Mouse (Mus musculus) left cerebral cortex, adult 11 months (tissue): ENCODE results near the gene Adam33.
A peak's percentile ranks its signal among the peaks of the same experiment; 100 is the strongest.
"Not testable (repeated sequence)": the region's sequence is repeated elsewhere in the genome, so short reads cannot be mapped to it uniquely, and the experiment has no call there.

Experiments
- DNase-seq: peaks from one replicate; pipeline ENCODE4 v3.0.0; 2022; ENCODE audit warnings: low spot score

Adam33 gene

DNA sequence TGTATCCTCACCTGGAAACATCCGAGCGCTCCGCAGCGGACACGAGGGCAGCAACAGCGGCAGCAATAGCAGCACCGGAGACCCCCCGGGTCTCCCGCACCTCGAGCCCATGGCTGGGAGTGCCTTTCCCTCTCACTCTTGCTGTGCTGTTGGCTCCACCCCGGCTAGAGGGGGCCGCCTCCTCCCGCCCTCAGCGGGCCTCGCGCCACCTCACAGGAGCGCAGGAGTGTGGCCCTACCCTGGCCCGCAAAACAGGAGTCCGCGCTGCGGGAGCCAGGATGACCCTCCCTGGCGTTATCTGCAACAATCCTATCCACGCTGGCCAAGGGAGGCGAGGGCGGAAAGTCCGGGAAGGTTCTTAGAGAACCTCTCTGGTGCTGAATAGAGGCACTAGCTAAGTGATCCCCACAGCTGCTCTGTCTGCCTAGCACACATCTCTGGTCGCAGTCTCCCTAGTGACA lies at the start of gene Adam33:
Gene Adam33, minus strand, starts transcription at position 411 of the 461 bp plus-strand sequence.
- no peak for DNase-seq

DNA sequence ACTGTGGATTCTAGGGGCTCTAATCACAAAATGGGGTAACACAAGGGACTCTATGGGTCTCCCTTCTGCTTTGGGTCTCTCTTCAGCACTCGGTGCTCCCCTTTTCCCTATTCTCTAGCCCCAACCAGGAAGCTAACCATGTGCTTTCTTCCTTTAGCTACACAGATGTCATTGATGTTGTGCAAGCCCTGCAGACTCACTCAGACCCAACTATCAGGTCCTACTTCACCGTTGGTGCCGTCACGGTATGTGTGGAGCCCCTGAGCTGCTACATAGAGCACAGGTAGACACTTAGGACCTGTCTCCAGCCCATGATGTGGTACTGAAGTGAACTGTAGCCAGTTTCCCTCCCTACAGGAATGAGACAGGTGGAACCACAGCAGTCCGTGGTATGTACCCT lies 42.4 kb upstream of the Adam33 start:
- DNase-seq = no peak

DNA sequence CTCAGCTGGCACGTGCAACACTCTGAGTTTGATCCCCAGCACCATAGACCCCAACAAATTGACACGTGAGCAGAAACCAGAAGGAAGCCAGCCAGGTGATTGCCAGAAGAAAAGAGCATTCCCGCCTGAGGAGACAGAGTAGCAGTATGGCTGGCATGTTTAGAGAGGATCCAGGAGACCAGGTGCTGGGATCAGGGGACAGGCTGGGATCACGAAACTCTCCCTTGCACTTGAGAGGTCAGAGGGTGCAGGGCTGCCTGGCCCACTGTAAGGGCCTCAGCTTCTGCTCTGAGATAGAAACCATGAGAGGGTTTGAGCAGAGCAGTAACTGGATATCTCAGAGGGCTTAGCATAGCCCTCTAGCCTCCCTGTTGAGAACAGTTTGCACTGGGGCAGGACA lies 41.4 kb upstream of the Adam33 start:
- DNase-seq = not testable (repeated sequence)

DNA sequence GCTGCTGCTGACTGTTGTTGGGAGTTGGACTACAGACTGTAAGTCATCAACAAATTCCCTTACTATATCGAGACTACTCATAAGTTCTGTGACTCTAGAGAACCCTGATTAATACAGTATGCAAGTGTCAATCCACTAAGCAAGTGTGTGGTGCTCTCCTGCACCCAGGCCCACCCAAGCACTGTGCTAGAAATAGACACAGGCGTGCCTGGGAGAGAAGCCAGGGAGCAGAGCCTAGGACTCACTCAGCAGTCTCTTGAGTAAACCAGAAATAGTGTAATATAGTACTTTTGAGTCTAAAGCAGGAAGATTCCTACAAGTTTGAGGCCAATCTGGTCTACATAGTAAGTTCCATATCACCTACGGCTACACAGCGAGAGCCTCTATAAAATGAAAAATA lies 40.4 kb upstream of the Adam33 start:
- DNase-seq = no peak

DNA sequence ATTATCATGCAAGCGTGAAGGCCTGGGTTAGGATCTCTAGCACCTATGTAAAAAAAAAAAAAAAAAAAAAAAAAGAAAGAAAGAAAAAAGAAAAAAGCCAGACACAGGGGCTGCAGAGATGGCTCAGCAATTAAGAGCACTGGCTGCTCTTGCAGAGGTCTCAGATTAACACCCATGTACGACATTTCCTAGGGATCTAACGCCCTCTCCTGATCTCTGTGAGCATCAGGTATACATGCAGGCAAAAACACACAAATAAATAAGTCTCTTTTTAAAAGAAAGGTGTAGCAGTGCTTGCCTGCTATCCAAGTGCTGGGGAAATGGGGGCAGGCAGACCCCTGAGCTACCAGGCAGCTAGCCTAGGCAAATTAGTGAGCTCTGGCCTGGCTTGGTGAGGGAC lies 37.9 kb upstream of the Adam33 start:
- DNase-seq = no peak

DNA sequence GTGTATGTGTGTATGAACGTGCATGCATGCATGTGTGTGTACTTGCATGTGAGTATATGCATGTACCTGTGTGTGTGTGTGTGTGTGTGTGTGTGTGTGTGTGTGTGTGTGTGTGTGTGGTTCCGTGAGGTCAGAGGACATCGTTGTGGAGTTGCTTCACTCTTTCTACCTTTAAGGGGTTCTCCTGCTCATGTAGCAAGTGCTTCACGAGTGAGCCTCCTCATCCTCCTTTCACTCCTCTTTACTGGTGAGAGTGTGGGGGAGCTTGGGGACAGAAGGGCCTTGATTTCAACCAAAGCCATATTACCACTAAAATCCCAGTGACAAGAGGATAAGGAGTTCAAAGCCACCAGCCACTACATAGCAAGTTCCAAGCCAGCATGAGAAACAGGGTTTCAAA lies 33.5 kb upstream of the Adam33 start:
- no peak for DNase-seq

DNA sequence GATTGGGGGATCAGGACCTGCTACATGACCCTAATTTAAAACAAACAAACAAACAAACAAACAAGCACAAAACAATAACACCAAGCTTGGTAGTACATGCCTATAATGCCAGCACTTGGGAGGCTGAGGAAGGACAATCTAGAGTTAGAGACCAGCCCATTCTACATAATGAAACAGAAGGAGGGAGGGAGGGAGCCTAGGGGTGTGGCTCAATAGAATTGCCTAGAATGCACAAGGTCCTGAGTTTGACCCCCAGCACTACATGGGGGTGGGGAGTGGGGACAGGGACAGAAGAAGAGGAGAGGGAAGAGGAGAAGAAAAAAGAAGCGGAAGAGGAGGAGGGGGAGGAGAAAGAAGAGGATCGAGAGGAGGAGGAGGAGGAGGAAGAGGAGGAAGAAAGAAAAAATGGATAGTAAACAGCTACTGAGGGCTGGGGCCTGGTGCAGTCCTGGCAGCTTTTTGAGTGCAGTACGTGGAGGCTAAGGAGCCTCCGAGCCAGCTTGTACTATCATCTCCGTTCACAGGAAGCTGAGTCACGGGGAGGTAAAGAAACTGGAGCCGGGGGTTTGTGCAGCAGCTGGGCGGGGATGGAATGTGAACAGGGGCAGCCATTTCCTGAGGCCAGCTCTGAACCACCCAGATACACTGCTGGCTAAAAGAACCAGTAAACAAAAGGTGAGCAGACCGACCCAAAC lies 32.6 kb upstream of the Adam33 start:
- no peak for DNase-seq

DNA sequence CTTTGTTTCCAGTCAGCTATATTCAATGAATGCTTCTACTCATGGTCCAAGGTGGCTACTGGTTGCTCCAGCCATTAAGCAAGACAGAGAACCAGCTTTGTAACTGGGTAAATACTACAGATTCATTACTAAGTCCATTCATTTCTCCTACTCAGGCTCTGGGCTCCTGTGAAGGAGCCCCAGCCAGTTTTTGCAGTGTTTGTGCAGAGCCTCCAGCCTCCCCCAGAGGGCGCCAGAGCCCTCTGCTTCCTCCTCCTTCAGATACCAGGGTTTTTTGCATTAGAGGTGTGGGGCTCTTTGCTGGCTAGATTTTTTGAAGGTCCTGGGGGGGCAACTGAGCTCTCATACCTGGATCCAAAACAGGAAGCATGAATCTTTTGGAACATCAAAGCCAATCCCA lies 31.2 kb upstream of the Adam33 start:
- DNase-seq = peak; percentile 60

DNA sequence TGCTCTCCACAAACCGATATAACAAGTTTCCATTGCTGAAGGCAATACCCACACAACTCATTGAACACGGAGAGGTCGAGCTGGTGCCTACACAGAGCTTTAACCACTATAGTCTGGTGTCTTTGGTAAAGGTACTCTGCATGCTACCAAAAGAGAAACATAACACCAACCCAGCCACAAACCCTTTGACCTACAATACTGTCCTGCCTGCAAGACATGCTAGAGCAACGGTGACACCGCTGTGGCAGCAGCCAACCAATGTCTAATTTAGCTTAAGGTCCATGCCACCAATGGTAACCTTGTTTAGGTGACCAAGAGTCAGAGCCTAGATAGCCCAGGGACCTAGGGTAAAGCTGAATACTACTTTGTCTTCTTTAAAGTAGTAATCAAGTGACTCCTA lies 30.0 kb upstream of the Adam33 start:
- no peak for DNase-seq

DNA sequence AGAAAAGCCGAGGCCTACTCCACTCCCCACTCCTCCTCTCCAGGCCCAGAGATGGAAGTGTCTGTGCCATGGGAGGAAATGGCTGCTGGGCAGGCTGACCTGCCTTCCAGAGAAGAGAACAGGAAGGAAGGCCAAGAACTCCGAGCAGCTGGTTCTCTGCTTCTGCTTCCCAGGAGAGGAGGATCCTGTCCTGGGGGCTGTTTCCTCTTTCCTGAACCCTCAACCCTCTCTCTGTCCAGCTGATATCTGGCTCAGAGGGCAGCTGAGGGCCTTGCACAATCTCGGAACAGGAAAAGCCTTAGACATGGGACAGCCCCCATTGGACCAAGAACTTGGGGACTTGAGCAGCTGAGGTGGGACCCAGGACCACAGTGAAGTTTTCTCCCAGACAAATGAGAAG lies 27.2 kb upstream of the Adam33 start:
- DNase-seq = no peak

DNA sequence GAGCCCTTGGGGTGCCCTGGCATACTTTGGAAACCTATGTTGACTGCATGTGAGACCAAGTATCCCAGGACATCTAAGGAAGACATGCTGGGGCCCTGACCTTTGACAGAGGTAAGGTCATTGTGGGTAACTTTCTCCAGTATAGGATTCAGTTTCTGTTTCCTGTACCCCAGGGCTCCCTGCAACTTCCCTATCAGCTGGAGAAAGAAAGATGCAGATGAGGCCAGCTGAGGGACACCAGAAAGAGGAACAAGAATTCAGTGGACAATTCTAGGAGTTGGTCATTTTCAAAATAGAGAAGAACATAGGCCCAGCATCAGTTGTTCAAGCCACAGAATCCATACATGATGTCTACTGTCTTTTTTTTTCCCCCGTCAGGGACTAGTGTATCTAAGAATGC lies 26.0 kb upstream of the Adam33 start:
- no peak for DNase-seq

DNA sequence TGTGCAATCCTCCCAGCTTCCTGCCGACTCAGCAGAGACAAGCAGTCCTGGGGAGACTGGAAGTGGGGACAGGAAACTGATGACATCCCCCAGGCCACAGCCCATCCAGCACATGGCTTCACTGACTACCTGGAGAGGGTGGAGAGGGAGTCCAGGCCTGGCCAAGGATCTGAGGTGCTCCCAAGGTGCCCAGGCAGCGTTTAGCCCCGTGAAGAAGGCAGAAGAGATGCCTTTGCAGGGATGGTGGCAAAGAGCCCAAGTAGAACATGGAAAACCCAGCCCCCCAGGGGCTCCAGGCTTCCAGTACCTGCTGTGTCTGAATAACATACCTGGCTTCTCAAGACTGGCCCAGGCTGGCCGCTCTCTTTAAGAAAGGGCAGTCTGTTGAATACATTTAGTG lies 25.0 kb upstream of the Adam33 start:
- no peak for DNase-seq

DNA sequence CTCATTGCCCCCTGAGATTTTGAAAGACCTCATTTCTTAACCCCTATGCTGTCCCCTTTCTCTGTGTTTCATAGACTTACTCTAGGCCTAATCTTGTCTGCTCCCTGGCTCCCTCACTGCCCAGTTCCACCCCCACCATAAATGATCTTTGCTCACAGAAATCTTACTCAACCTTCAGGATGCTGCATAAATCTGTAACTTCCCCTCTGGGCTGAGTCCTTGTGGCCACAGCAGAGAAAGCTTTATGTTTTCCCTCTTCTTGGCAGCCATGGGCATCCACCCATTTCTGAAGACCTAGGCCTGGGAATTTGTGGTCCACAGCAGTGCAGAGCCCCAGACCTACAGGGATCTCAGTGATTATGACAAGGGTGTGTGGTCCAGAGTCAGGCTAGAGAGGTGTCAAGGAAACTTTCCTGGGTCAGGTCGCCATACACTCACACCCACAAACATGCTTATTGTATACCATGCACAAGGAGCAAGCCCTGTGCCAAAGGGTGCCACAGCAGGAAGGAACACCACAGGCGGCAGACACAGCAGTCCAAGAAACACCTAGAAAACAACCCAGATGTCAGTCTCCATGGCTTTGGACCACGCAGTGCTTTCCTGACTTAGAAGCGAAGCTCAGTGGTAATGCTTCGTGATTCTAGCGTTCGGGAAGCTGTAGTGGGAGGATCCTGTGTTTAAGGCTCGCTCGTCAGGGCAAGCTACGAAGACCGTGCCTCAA lies 23.2 kb upstream of the Adam33 start, which contains the start of gene Siglec1:
Gene Siglec1, minus strand, starts transcription at position 99 of the 724 bp plus-strand sequence.
- DNase-seq = no peak

DNA sequence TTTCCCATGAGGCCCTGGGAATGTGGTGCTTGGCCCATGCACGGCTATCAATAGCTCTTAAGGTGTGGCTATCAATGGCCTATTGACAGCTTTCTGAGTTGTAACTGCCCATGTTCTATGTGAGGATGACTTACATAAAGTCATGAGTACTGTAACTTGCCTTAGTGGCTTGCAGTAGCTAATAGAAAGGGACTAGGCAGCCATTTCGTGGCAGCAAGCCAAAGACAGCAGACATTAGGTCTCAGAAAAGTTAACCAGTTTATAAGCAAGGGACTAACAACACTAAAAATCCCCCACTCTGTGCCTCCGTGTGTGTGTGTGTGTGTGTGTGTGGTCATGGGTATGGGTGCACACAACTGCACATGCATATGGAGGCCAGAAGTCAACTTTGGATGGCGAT lies 20.6 kb upstream of the Adam33 start:
- no peak for DNase-seq

DNA sequence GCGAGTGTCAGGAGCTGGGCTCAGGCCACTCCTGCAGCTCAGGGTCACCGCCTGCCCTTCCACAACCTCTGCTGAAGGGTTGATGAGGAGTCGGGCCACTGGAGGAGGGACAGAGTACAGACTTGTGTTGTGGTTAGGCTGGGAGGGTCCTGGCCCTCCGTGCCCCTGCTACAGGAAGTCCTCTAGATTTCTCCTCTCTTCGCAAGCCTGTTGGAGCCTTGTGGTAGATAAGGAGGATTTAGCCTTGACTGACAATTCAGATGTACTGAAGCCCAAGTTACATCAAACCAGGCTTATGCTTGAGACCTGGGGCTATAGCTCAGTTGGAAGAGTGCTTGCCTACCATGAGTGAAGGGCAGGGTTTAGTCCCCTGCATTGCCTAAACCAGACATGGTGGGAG lies 16.9 kb upstream of the Adam33 start:
- no peak for DNase-seq

DNA sequence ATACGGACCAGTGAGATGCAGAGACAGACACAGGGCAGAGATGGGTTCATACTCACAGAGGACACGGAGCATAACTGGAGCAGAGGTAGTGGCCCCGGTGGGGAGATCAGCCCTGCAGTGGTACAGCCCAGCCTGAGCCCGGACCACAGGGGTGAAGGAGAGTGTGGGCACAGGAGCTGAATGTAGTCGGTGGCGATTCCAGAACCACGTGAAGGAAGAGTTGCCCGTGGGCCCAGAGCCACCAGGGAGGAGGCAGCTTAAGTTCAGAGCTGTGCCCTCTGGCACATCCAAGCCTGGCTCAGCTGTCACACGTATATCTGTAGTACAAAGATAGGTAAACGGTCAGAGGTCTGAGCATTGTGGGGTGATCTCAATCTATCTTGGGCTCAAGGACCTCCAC lies 8.9 kb upstream of the Adam33 start:
- DNase-seq = no peak

DNA sequence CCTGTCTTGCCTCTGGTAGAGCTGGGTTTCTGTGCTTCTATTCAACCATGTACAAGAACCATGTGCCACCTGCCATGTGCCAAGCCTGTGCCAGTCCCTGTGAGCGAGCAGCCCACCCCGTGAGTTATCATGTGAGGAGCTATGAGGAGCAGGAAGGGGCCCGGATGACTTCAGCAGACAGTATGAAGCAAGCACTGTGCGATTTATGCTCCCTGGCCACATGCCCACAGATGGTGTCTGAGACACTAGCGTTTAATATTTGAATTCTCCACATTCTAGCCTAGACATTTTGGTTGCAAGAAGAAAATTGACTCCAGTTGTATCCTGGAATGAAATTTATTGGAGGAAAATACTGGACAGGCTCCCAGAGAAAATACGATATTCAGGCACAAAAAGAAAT lies 3.9 kb upstream of the Adam33 start:
- no peak for DNase-seq

DNA sequence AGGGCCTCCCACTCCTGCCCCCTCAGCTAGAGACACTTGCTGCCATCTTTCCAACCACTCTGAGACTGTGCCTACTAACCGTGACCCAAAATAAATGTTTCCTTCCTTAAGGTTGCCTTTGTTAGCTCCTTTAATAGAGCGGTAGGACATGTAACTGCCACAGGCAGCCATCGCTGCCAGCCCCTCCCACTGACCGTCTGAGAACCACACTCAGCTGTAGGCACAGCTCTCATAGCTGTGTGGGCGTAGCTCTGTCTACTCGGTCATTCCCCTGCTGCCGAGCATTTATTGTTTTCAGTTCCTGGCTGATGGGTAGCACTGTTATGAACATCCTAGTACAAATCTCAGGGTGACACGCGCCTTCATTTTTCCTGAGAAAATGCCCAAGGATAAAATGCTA lies 2.7 kb upstream of the Adam33 start:
- DNase-seq = no peak

DNA sequence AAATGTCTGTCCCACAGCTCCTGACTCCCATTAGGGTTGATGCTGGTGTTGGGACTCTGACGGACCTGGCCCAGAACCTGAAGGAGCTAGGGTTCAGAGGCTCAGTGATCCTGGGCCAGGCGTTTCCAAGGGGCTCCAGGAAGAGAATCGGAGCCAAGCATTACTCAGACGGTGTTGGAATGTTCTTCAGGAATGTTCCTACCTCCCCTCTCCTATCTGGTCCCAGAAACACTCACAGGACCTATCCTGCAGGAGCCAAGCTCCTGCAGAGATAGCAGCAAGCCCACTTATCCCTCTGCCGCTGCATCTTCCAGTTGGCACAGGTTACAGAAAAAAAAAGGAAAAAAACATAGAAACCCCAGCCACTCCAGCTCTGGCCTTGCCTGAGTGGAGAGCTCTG lies 2.0 kb downstream of the Adam33 start:
- DNase-seq = no peak

DNA sequence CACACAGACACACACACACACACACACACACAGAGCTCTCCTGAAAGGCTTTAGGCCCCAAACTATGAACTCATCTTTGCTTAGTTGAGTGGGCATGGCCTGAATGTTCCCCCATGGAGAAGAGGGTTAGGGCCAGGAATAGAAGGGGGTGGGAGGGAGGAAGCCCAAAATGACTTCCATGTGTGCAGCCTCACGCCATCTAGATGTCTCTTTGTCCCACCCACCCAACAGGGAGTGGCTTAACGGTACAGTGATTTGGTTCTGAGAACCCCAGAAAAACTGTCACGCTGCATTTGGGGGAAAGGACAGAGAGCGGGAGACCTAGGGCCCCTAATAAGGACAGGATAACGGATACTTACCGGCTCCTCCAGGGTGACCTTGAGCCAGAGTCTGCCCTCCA lies 2.8 kb downstream of the Adam33 start:
- no peak for DNase-seq

DNA sequence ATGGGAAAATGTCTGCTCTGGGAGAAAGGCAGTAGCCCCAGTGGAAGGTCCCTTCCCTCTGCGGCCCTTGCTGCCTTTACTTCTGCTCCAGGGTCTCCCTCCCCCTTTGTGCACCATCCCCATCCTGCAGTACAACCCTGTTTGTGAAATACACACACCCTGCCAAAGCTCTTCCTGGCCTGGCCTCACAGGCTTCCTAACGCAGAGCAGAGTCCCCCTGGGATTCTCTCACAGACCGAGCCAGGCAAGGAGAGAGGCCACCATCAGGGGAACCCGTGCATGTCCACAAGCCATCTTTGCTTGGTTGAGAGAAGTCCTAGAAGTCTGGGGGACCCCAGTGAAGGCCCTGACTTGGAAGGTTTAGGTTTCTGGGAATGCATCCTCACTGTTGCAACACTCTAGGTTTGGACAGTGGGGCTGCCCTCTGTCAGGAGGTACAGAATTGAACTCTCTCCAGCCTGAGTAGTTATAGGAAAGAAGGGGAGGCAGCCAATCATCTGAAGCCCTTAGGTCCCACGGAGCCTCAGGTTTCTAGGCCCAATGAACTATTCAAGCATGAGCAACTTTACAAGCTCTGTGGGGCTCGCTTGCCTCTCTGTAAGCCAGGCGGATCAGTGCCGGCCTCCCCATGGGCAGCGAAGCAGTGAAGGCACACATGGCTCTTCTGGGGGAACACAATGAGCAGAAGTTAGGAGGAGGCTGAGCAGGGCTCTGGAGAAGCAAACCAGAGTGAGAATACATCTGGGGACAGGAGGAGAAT lies 3.7 kb downstream of the Adam33 start:
- DNase-seq = no peak

DNA sequence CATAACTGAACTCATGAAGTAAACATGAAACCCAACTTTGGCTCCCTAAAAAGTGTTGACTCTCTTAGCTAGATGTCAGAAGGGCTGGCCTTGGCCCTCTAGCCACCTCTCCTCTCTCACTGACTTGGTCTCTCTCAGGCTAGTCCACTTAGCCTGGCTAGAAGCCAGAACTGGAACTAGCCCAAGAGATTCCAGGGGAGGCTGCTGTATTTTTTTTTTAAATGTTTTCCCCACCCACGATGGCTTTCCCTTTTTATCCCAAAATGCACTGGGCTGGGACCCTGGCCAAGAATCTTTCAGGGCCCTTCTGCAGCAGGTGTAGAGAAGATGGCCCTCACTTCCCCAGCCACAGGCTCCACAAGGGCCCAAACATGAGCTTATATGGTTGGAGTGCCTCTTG lies 4.2 kb downstream of the Adam33 start:
- DNase-seq = no peak

DNA sequence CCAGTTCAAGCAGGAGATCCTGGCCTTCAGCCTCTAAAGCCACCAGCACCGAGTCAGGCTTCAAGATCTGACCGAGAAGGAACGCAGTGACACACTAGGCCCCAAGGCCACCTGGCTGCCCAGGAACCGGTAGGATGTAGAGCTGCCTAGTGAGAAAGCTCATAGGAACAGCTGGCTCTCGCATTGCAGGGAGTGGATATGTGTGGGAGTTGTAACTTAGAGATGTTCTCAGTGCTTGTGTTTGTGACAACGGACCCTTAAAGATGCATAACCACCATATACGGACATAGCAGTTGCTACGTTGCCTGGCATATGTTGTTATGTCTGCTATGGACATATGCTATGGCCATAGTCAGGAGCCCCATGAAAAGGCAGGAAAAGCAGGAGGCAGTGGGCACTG lies 4.9 kb downstream of the Adam33 start:
- no peak for DNase-seq
